Mouse (Mus musculus) embryonic facial prominence, embryonic 11.5 days (tissue): ENCODE measurements around the gene Ggnbp2. TPM values are rescaled to one million over a fixed set of nuclear protein-coding genes. Genes with fewer than 3 reads are reported as not detected.
A peak's percentile ranks its signal among the peaks of the same experiment; 100 is the strongest.

Experiments
- ATAC-seq: fragments of 200-750 bp; cut with Nextera tagmentation; replicated peaks from 2 replicates; pipeline ENCODE4 v1.8.0; 2017; ENCODE audit warnings: low read depth; ENCODE audit not compliant: insufficient number of reproducible peaks, low FRiP score, low TSS enrichment
- DNase-seq: peaks from one replicate; pipeline ENCODE4 v3.0.0-alpha.2; 2015; ENCODE audit warnings: low spot score
- H3K27ac ChIP-seq: fragments of 300-500 bp; sonication (generic); replicated peaks from 2 replicates; pipeline ENCODE4 v1.5.1; 2014; ENCODE audit warnings: mild to moderate bottlenecking, low read depth, low read length, control low read depth
- H3K27me3 ChIP-seq: fragments of 300-500 bp; sonication (generic); 2 replicates; pipeline ENCODE4 v1.6.1; 2014; ENCODE audit warnings: mild to moderate bottlenecking, low read length, moderate library complexity, mixed read lengths; ENCODE audit not compliant: control insufficient read depth, insufficient read depth
- H3K36me3 ChIP-seq: fragments of 300-500 bp; sonication (generic); replicated peaks from 2 replicates; pipeline ENCODE4 v1.6.1; 2014; ENCODE audit warnings: low read depth, mild to moderate bottlenecking, low read length, moderate library complexity, mixed read lengths; ENCODE audit not compliant: control insufficient read depth, insufficient read depth
- H3K4me1 ChIP-seq: fragments of 300-500 bp; sonication (generic); 2 replicates; pipeline ENCODE4 v1.6.1; 2014; ENCODE audit warnings: low read length, mixed read lengths; ENCODE audit not compliant: control insufficient read depth, insufficient read depth
- H3K4me2 ChIP-seq: fragments of 300-500 bp; sonication (generic); 2 replicates; pipeline ENCODE4 v1.6.1; 2014; ENCODE audit warnings: low read depth, mild to moderate bottlenecking, control low read depth, low read length, moderate library complexity
- H3K4me3 ChIP-seq: fragments of 300-500 bp; sonication (generic); 2 replicates; pipeline ENCODE4 v1.5.1; 2014; ENCODE audit warnings: low read depth, low read length, control low read depth
- H3K9ac ChIP-seq: fragments of 300-500 bp; sonication (generic); replicated peaks from 2 replicates; pipeline ENCODE4 v1.6.1; 2014; ENCODE audit warnings: mild to moderate bottlenecking, control low read depth, low read length
- H3K9me3 ChIP-seq: fragments of 300-500 bp; sonication (generic); replicated peaks from 2 replicates; pipeline ENCODE4 v1.6.1; 2016; ENCODE audit warnings: mild to moderate bottlenecking, low read length, inconsistent platforms, mixed read lengths; ENCODE audit not compliant: control insufficient read depth
- WGBS: fragments of 180-500 bp; shearing (Covaris S2); extraction: QIAGEN DNeasy Blood & Tissue Kit; methylation state at CpG from one replicate; pipeline ENCODE4 v1.1.7; 2014; 5-methylcytosine and 5-hydroxymethylcytosine counted together
- polyA plus RNA-seq: library from polyadenylated mRNA; unstranded; fragments of >200 nt; fragmentation: Nextera tagmentation; extraction: Ambion mirVana; gene quantifications from 2 replicates; pipeline ENCODE4 v1.2.1, GENCODE M21; 2014

The Ggnbp2 gene
- polyA plus RNA-seq, result 72.0 and 72.5 TPM in 2 replicates

GRCm38 (mm10) chr11:84870337-84871043 is at the start of gene Ggnbp2:
Gene Ggnbp2, minus strand, starts transcription at chr11:84870817.
- Histone ChIP-seq H3K36me3 (no peaks in the 10 kb centered on the region), H3K27ac (peak within 1 kb of the TSS; percentile 96), H3K9ac (peak within 1 kb of the TSS; percentile 93), H3K9me3 (no peaks in the 10 kb centered on the region), H3K4me3 (peak within 1 kb of the TSS; percentile 81), H3K27me3 (no peaks in the 10 kb centered on the region), H3K4me1 (no peaks in the 10 kb centered on the region), H3K4me2 (peak within 1 kb of the TSS; percentile 84)
- DNase-seq (peak; percentile 89), ATAC-seq (peak; percentile 91)
- under 1% methylated on average over 43 of the region's 62 CpGs for WGBS

DNA sequence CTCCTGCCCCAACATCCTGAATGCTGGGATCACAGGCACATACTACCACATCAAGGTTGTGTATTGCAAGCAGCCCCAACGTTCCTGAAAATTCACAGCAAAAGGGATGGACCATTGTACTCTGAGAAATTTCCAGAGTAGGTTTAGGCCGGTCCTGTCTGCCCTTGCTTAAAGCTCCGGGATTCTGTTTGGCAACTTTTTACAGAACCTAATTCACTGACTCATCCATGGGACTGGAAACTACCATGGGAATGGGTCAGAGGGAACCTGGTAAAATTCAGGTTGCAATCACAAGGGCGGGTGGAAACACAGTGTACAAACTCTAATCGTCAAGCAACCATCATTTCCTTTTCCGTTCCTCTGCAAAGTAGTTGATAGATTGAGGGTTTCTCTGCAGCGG is 49.3 kb upstream of the Ggnbp2 start:
- 75% methylated on average over 7 of the region's 7 CpGs for WGBS
- ATAC-seq (no peak), DNase-seq (no peak)
- Histone ChIP-seq H3K27me3 (no peaks in the 10 kb centered on the region), H3K36me3 (no peaks in the 10 kb centered on the region), H3K4me3 (no peak overlapping the region), H3K9me3 (no peaks in the 10 kb centered on the region), H3K4me1 (no peaks in the 10 kb centered on the region), H3K4me2 (no peak overlapping the region), H3K27ac (no peak overlapping the region), H3K9ac (no peak overlapping the region)

DNA sequence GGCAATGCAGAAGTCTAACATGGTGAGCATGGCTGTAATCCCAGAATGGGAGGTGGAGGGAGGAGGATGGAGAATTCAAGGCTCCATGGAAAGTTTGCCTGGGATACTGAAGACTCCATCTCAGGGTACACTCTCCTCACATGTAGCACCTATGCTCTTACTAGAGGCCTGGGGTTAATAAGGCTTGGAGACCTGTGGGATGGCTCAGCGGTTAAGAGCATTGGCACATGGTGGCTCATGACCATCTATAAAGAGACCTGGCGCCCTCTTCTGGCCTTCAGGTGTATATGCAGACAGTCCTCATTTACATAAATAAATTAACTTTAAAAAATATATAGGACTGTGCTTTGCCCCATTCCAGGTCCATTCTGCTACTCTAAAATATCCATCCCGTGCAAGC is 48.7 kb upstream of the Ggnbp2 start:
- H3K4me1 ChIP-seq, result no peaks in the 10 kb centered on the region
- H3K36me3 ChIP-seq, result no peaks in the 10 kb centered on the region
- no peak overlapping the region for H3K4me3 ChIP-seq
- no peaks in the 10 kb centered on the region for H3K27me3 ChIP-seq
- no peaks in the 10 kb centered on the region for H3K9me3 ChIP-seq
- no peak for ATAC-seq
- DNase-seq, result peak; percentile 61
- WGBS, result 47% methylated on average over 3 of the region's 3 CpGs
- H3K4me2 ChIP-seq, result no peak overlapping the region
- no peak overlapping the region for H3K9ac ChIP-seq
- H3K27ac ChIP-seq, result no peak overlapping the region

GRCm38 (mm10) chr11:84918425-84918824 is 47.8 kb upstream of the Ggnbp2 start:
- H3K9ac ChIP-seq, result no peak overlapping the region
- WGBS, result 7% methylated on average over 16 of the region's 16 CpGs
- H3K4me3 ChIP-seq, result no peak overlapping the region
- no peaks in the 10 kb centered on the region for H3K9me3 ChIP-seq
- DNase-seq (peak; percentile 87), ATAC-seq (peak; percentile 80; the same call in 1 of the 2 replicates)
- no peak overlapping the region for H3K27ac ChIP-seq
- no peaks in the 10 kb centered on the region; the same call in 1 of the 2 replicates for H3K36me3 ChIP-seq
- H3K27me3 ChIP-seq, result no peaks in the 10 kb centered on the region
- H3K4me2 ChIP-seq, result peak overlapping the region; percentile 25; the same call in 1 of the 2 replicates
- H3K4me1 ChIP-seq, result no peaks in the 10 kb centered on the region

- Histone ChIP-seq H3K9me3 (no peaks in the 10 kb centered on the region), H3K4me3 (peak overlapping the region; percentile 96), H3K9ac (peak overlapping the region; percentile 88), H3K4me1 (no peaks in the 10 kb centered on the region), H3K36me3 (no peaks in the 10 kb centered on the region; the same call in none of the 2 replicates), H3K27me3 (no peaks in the 10 kb centered on the region), H3K27ac (no peak overlapping the region), H3K4me2 (peak overlapping the region; percentile 42)
- 52% methylated on average over 7 of the region's 7 CpGs for WGBS
- no peak for ATAC-seq
- no peak for DNase-seq
Observed at GRCm38 (mm10) chr11:84916703-84917300, 46.2 kb upstream of the Ggnbp2 start.

DNA sequence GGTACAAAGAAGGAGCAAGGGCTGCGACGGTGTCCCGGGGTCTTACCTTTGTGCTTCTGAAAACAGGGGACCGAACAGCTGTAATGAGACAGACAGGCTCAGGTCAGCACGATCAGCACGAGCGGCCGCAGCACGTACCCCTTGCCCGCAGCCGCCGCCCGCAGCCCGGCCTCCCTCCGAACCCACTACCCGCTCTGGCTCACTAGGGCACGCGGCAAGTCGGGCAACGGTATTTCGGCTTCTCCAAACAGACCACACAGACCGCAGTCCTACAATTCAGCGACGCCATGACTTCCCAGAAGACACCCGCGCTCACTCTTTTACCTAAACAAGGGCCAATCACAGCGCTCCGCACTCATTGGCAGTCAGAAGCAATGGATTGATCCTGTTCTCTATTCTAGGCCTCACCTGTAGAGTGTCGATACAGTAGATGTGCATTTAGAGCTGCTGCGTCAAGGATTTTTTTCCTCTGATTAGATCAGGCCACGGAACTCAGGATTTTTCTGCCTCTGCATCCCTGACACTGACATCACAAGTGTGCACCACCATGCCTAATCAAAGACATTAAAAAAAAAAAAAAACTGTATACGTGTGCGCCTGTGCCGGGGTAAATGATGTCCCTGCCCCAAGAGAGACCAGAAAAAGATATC is 45.6 kb upstream of the Ggnbp2 start, which contains the start of gene Znhit3:
TSS of gene Znhit3 (minus strand) at position 314 of the 650 bp plus-strand sequence.
- H3K27ac ChIP-seq, result 0 out of 2 replicates have a peak within 1 kb of the TSS, but pooled peaks have one; percentile 20
- 4% methylated on average over 33 of the region's 34 CpGs for WGBS
- H3K4me3 ChIP-seq, result peak within 1 kb of the TSS; percentile 96
- peak within 1 kb of the TSS; percentile 88 for H3K9ac ChIP-seq
- no peaks in the 10 kb centered on the region for H3K9me3 ChIP-seq
- DNase-seq (peak; percentile 93), ATAC-seq (peak; percentile 82)
- no peaks in the 10 kb centered on the region for H3K4me1 ChIP-seq
- no peaks in the 10 kb centered on the region; the same call in none of the 2 replicates for H3K36me3 ChIP-seq
- peak within 1 kb of the TSS; percentile 43 for H3K4me2 ChIP-seq
- H3K27me3 ChIP-seq, result no peaks in the 10 kb centered on the region

DNA sequence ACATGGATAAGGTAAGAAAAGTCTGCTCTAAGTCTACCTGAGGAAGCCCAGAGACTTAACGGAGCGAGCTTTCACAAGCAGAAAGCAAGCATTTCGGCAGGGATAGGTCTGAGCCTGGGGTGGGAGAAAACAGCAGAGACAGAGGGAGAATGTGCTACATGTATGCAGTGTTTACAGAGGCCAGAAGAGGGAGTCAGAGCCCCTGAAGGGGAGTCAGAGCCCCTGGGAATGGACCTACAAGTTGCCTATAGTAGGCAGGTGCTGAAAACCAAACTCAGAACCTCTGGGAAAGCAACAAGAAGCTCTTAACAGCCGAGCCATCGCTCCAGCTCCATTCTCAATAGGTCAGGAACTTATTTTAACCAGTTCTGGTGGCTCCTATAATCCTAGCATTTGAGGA is 44.1 kb upstream of the Ggnbp2 start:
- Histone ChIP-seq H3K4me2 (no peak overlapping the region), H3K36me3 (no peaks in the 10 kb centered on the region; the same call in none of the 2 replicates), H3K27ac (no peak overlapping the region), H3K4me3 (no peak overlapping the region), H3K9me3 (no peaks in the 10 kb centered on the region), H3K4me1 (no peaks in the 10 kb centered on the region), H3K9ac (no peak overlapping the region), H3K27me3 (no peaks in the 10 kb centered on the region)
- DNase-seq (no peak), ATAC-seq (no peak)
- 77% methylated on average over 5 of the region's 5 CpGs for WGBS
